In genomic region chr5:151190764-151191163, GRCm38 (mm10) we compare ENCODE assay signal across 8 mouse cellular contexts. TPM values are rescaled to one million over a fixed set of nuclear protein-coding genes. Genes with fewer than 3 reads are reported as not detected.
A peak's percentile ranks its signal among the peaks of the same experiment; 100 is the strongest.
DNase-seq lines count a peak whose midpoint lies in the region; ATAC-seq and TF ChIP-seq lines count a peak whose summit lies in the region.
"Had no signal": no experiment of that assay in that cellular context is flagged by ENCODE, and none has a peak within 500 bp of the region (broad histone marks: within the 10 kb centered on the region; RNA-seq: fewer than 3 reads in every experiment).

No protein-coding gene starts in this region.

- H3K27me3 ChIP-seq in heart, postnatal 0 days (ENCODE audit: control insufficient read depth, insufficient read depth, low read length), result no peaks in the 10 kb centered on the region
- H3K27me3 ChIP-seq in lung, embryonic 14.5 days (ENCODE audit: insufficient read depth, low read length), result no peaks in the 10 kb centered on the region
- no peaks in the 10 kb centered on the region; the same call in 1 of the 2 replicates for H3K27me3 ChIP-seq in hindbrain, embryonic 16.5 days (replicated peaks; ENCODE audit: control insufficient read depth, insufficient read depth, low read length)
- peaks cover 9% of the 10 kb centered on the region; the same call in 1 of the 2 replicates for H3K27me3 ChIP-seq in neural tube, embryonic 13.5 days

- no peak overlapping the region for H3K9ac ChIP-seq in heart, postnatal 0 days (replicated peaks; ENCODE audit: low read depth, low read length)
- no peak overlapping the region for H3K9ac ChIP-seq in lung, embryonic 14.5 days
- H3K9ac ChIP-seq in hindbrain, embryonic 16.5 days (ENCODE audit: low read depth, low read length), result no peak overlapping the region
- H3K9ac ChIP-seq in neural tube, embryonic 13.5 days, result no peak overlapping the region

- no peak for TF ChIP-seq CTCF in heart, postnatal 0 days (IDR thresholded peaks at IDR 0.05; ENCODE audit: low read depth)
- no peak for TF ChIP-seq CTCF in lung, embryonic 14.5 days (IDR thresholded peaks at IDR 0.05; ENCODE audit: low read depth)

- intact Hi-C loops in heart, postnatal 14 days (cut with DNase I), result loop anchor here (5.0 kb wide), 3 partner anchors 83 to 177 kb away; no protein-coding TSS in a partner anchor

- WGBS in heart, postnatal 0 days, result 73% methylated on average over 5 of the region's 5 CpGs
- 69% methylated on average over 5 of the region's 5 CpGs for WGBS in lung, embryonic 14.5 days
- WGBS in hindbrain, embryonic 16.5 days, result 80% methylated on average over 5 of the region's 5 CpGs
- WGBS in neural tube, embryonic 13.5 days, result 76% methylated on average over 5 of the region's 5 CpGs

- H3K27ac ChIP-seq in heart, postnatal 0 days (ENCODE audit: low read depth), result no peak overlapping the region
- H3K27ac ChIP-seq in lung, embryonic 14.5 days (ENCODE audit: low read depth), result no peak overlapping the region
- H3K27ac ChIP-seq in hindbrain, embryonic 16.5 days (ENCODE audit: low read depth, low read length), result no peak overlapping the region
- H3K27ac ChIP-seq in neural tube, embryonic 13.5 days (replicated peaks), result no peak overlapping the region
- H3K27ac ChIP-seq: forebrain, embryonic 12.5 days had no signal

- peak overlapping the region; percentile 76; the same call in 1 of the 2 replicates for H3K4me3 ChIP-seq in heart, postnatal 0 days (ENCODE audit: low read depth, low read length)
- no peak overlapping the region for H3K4me3 ChIP-seq in lung, embryonic 14.5 days (ENCODE audit: low read depth, low read length)
- no peak overlapping the region for H3K4me3 ChIP-seq in hindbrain, embryonic 16.5 days (ENCODE audit: low read length)
- H3K4me3 ChIP-seq in neural tube, embryonic 13.5 days, result no peak overlapping the region

- H3K4me1 ChIP-seq in heart, postnatal 0 days (ENCODE audit: control insufficient read depth, insufficient read depth), result peaks cover 15% of the 10 kb centered on the region; the same call in 1 of the 2 replicates
- peaks cover 3% of the 10 kb centered on the region; the same call in 1 of the 2 replicates for H3K4me1 ChIP-seq in lung, embryonic 14.5 days (ENCODE audit: insufficient read depth)
- peaks cover 2% of the 10 kb centered on the region; the same call in 1 of the 2 replicates for H3K4me1 ChIP-seq in hindbrain, embryonic 16.5 days (ENCODE audit: control insufficient read depth, insufficient read depth, low read depth, low read length)
- peaks cover 17% of the 10 kb centered on the region for H3K4me1 ChIP-seq in neural tube, embryonic 13.5 days (replicated peaks)

- ATAC-seq in heart, postnatal 0 days (ENCODE audit: insufficient read depth, low read depth), result no peak
- ATAC-seq in lung, embryonic 14.5 days (ENCODE audit: insufficient read depth), result no peak
- ATAC-seq in hindbrain, embryonic 16.5 days, result no peak
- no peak for ATAC-seq in neural tube, embryonic 13.5 days (ENCODE audit: low read depth)

- H3K36me3 ChIP-seq in heart, postnatal 0 days (replicated peaks; ENCODE audit: control insufficient read depth, insufficient read depth, low read length), result no peaks in the 10 kb centered on the region
- H3K36me3 ChIP-seq in lung, embryonic 14.5 days (ENCODE audit: insufficient read depth), result no peaks in the 10 kb centered on the region
- no peaks in the 10 kb centered on the region for H3K36me3 ChIP-seq in hindbrain, embryonic 16.5 days (ENCODE audit: control insufficient read depth, insufficient read depth, low read length)
- no peaks in the 10 kb centered on the region for H3K36me3 ChIP-seq in neural tube, embryonic 13.5 days
- H3K36me3 ChIP-seq: forebrain, embryonic 12.5 days had no signal

- no peak for TF ChIP-seq EP300 in heart, postnatal 0 days (IDR thresholded peaks at IDR 0.05; ENCODE audit: low read depth)

- no peak for DNase-seq in heart, postnatal 0 days (ENCODE audit: low spot score)
- DNase-seq in heart, postnatal 14 days, result no peak
- DNase-seq in lung, embryonic 14.5 days, result peak; percentile 50
- DNase-seq in lung, postnatal 14 days, result no peak
- DNase-seq in thymus, adult 18-20 months, result no peak

- peak overlapping the region; percentile 81; the same call in 1 of the 2 replicates for H3K4me2 ChIP-seq in heart, postnatal 0 days (ENCODE audit: low read depth, low read length)
- H3K4me2 ChIP-seq in lung, embryonic 14.5 days, result peak overlapping the region; percentile 83
- H3K4me2 ChIP-seq in hindbrain, embryonic 16.5 days (ENCODE audit: low read length), result peak overlapping the region; percentile 98; the same call in 1 of the 2 replicates
- peak overlapping the region; percentile 75 for H3K4me2 ChIP-seq in neural tube, embryonic 13.5 days

- no peaks in the 10 kb centered on the region for H3K9me3 ChIP-seq in heart, postnatal 0 days (replicated peaks; ENCODE audit: control insufficient read depth, low read length)
- no peaks in the 10 kb centered on the region for H3K9me3 ChIP-seq in lung, embryonic 14.5 days (ENCODE audit: low read depth, low read length)
- no peaks in the 10 kb centered on the region for H3K9me3 ChIP-seq in hindbrain, embryonic 16.5 days (ENCODE audit: control insufficient read depth, low read length)
- H3K9me3 ChIP-seq in neural tube, embryonic 13.5 days, result no peaks in the 10 kb centered on the region
- H3K9me3 ChIP-seq: forebrain, embryonic 12.5 days had no signal

RNA-seq across cellular contexts. Expression of gene Stard13, which starts 42.9 kb away (rescaled TPM):
- total RNA-seq in heart, postnatal 0 days (2014; rRNA removed; ENCODE audit: low replicate concordance), result 10.6 and 11.9 TPM in 2 replicates
- polyA plus RNA-seq in heart, postnatal 0 days (2015; fragmentation: Nextera tagmentation; extraction: Ambion mirVana), result 3.0 and 3.3 TPM in 2 replicates
- total RNA-seq in heart, postnatal 14 days (2021), result 10 to 100 TPM; 23.0 to 23.3 TPM
- polyA plus RNA-seq in lung, embryonic 14.5 days (2014; fragmentation: Nextera tagmentation; extraction: Ambion mirVana), result 14.4 and 14.5 TPM in 2 replicates
- 5.9 and 6.1 TPM in 2 replicates for polyA plus RNA-seq in hindbrain, embryonic 16.5 days (2015; fragmentation: Nextera tagmentation; extraction: Ambion mirVana)
- polyA plus RNA-seq in neural tube, embryonic 13.5 days (2015; fragmentation: Nextera tagmentation; extraction: Ambion mirVana), result 8.5 and 10.0 TPM in 2 replicates
